Mouse (Mus musculus): Measurements from ENCODE around the gene 1700025G04Rik.

1700025G04Rik gene

DNA sequence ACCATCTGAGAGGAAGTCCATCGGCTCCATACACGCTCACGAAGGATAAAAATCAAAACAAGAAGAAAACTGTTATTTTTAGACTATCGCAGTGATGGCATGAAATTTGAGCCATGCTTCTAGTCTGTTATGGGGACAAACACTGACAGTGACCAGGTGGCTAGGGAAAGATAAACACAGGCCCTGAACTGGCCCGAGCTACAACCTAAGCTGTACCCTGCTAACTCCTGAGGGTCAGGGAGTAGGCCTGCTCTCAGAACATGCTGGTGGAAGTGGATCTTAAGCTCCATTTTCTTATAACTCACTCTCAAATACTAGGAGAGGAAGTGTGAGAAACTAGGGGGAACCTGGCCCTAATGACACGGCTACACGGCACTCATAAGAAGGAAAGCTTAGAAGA is 126.7 kb downstream of the 1700025G04Rik start:
- peak; percentile 42 for DNase-seq (ENCODE audit: low read depth, low spot score)

DNA sequence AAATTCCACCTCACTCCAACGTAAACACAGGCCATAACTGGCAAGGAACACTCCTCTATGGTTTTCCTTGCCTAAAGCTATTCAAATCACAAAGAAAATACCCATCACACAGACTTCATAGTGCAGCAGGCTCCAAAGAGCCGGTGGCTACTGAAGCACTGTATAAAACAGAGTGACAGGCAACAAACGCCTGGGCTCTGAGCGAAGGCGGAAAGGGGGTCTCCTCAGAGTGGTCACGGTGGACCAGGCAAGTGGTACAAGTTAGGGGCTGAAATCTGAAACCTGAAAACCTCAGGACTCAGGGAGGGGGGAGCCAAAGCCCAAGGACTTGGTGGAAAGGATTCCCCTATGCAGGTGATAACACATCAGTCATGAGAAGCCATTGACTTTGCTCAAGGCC is 127.8 kb downstream of the 1700025G04Rik start:
- DNase-seq (ENCODE audit: low read depth, low spot score): no peak

DNA sequence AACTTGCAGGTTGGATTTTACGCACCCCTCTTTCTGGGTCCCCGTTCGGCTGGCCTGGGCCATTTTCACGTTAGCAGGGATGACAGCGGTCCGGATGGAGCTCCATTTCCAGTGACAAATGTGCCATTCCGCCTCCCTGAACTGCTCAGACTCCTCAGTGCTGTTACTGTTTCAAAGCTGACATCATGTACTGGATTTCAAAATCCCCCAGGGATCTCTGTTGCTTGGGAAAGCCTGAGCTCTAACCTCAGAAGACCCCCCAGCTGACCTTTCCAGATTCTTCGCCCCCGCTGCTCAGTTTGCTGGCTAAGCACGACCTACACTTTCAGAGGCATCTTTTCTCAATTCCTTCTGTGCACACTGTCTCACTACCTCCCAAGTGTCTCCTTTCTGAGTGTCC is 128.7 kb downstream of the 1700025G04Rik start:
- DNase-seq (ENCODE audit: low read depth, low spot score): peak; percentile 43

DNA sequence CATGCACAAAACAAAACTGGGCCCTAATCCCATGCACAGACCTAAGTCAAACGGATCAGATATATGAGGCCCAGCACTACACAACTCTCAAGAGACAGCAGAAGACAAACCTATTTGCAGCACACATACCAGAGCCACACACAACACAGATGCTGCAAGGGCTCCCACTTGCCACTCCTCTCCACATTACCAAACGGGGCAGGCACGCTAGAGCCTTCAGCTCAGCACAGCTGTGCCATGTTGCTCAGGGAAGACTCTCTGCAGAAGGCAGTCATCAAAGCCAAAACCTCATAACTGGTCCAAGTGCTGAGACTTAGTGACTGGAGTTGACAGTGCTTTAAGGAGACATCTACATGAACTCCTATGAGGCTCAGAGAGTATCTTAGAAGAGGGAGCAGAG is 130.9 kb downstream of the 1700025G04Rik start:
- DNase-seq (ENCODE audit: low read depth, low spot score): no peak

DNA sequence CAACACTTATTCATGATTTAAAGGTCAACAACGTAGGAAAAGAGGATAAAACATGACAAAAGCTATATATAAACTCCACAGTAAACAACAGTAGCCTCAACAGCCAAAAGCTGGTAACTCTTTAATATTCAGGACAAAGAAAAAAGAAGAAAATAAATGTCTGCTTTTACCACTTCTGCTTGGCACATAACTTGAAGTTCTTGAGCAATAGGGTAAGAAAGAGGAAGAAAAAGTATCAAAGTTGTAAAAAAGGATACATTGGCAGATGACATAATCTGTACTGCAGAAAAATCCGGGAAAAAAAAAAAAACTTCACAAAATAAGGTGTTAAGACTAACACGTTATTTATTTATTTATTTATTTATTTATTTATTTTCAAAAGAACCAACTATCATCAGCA is 131.5 kb downstream of the 1700025G04Rik start:
- DNase-seq (ENCODE audit: low read depth, low spot score): no peak

DNA sequence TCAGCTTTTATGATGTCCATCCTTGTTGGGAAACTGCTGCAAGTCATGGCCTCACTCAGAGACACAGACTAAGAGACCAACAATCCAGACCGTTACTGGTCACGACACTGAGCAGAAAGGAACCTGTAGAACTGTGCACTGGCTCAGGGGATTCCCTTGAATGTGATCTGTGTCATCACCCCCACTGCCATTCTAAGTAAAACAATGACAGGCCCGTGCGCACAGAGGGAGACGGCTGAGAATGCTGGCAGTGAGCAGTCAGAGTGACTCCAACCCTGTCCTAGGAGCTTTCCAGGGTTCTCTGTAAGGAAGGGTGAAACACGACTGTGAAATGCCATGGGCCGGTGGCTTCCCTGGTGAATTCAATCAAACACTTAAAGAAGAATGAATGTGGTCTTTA is 132.3 kb downstream of the 1700025G04Rik start:
- no peak for DNase-seq (ENCODE audit: low read depth, low spot score)

DNA sequence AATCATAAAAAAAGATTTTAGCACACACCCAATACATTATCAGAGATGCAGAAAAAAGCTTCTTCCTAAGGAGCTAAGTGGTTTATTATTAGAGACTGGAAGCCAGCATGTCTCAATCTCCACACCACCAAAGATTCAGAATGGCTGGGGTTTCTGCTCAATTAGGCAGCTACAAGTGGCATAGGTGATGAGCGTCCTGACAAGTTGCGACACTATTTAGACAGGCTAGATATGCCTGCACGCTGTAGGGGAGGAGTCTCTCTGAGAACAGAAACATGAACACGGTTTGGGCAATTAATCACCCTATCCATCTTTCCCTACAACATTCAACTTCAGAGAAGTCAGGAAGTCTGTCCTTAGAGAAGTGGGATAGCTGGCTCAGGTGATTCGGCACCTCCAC is 134.1 kb downstream of the 1700025G04Rik start:
- no peak for DNase-seq (ENCODE audit: low read depth, low spot score)

DNA sequence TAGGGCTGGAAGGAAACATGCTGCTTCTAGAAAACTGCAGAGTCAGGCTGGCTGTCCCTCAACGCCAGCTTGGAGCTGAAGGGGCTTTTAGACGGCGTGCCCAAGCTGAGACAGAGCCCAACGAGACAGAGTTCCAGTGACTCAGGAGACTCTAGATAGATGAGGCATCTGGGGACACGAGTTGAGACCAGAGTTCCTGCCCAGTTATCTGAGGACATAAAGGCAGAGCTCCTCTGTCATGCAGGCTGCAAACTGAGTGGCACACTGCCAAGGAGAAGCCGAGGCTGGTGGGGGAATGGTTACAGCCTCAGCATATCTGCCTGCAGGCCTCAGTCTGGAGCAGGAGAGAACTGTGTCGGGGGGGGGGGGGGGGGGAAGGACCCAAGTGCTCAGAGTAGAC is 136.4 kb downstream of the 1700025G04Rik start:
- DNase-seq (ENCODE audit: low read depth, low spot score): peak; percentile 89

DNA sequence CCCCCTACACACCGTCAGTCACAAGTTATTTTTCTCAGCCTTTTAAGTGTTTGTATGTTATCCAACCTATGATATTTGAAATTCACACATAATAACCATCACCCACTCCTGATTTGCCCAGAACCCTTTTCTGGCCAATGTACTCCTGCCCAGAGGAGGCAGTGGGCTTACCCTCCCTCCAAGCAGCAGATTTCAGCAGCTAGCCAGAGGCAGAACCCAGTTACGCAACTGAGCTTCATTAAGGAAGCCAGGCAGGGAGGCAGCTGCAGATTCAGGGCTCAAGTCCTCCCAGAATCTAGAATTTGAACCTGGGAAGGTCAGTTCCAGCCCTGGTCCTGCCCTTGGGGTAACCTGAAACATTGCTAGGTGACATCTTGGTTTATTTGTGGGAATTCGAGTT is 141.9 kb downstream of the 1700025G04Rik start:
- peak; percentile 73 for DNase-seq (ENCODE audit: low read depth, low spot score)

DNA sequence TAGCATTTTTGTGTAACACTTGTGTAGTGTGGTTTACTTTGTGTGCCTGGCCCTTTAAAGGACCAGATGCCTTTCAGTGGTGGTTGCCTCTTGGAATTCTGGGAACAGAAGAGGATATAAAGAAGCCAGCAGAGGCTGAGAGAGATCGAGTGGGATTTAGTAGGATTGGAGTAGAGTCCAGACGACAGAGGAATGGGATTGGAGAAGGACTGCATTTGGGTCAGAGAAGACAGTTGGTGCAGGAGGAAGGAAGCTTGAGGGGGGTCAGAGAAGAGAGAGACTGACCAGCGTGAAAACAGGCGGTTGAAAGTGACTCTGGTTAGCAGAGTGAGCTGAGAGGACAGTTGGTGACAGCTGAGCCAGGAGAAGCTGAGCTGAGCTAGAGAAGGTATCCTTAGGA is 142.4 kb downstream of the 1700025G04Rik start:
- no peak for DNase-seq (ENCODE audit: low read depth, low spot score)

DNA sequence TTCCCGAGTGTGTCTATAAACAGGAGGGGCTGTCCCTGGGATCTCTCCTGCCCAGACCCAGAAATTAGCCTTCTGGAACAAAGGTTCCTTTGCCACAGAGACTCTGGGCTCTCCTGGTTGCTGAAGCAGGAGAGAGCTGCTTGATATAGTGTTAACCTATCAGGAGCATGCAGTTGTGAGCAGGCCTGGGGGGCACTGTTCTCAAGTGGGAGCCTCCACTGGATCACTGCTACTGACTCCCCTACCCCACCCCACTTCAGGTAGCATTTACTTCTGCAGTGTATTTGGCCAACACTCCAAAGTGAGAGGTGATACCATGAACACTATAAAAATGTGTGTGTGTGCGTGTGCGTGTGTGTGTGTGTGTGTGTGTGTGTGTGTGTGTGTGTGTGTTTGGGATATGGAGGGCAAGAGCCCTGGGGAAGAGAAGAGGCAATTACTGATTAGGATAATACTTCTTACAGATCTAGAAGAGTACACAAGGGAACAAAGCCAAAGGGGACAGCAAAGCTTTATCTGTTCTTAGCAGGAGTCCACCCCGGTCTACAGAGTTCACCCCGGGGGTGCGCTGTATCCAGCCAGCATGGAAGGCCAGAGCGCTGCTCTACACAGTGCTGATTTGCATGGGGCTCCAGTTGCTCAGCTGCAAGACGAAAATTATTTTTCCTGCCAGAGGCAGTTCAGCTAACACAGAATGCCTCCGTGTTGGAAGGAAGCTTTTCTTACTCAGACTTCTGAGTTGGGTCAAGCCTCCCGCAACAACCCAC is 145.3 kb downstream of the 1700025G04Rik start:
- DNase-seq (ENCODE audit: low read depth, low spot score): no peak

DNA sequence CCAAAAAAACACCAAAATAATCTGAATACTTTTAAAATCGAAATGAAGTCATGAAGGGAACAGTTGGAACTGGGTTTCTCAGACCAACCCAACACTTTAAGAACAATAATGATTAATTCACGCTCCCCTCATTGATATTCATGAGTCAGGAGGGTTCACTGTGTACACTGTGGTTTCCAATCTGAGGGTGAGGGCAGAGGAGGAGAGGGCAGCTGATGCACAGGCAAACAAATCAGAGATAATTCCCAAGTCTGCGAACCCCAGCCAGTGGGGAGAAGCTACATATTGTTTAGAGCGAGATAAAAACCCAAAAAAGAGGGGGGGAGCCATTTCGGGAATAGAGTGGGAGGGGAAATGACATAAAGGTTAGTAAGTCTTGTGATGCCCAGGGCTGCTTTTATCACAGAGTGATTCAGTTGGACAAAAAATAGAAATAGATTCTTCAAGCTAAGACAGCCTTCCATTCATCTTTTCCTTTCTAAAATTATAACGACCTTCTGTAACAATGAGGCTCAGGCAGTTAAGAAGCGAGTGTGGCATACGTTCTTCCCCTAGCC is 146.2 kb downstream of the 1700025G04Rik start:
- no peak for DNase-seq (ENCODE audit: low read depth, low spot score)

DNA sequence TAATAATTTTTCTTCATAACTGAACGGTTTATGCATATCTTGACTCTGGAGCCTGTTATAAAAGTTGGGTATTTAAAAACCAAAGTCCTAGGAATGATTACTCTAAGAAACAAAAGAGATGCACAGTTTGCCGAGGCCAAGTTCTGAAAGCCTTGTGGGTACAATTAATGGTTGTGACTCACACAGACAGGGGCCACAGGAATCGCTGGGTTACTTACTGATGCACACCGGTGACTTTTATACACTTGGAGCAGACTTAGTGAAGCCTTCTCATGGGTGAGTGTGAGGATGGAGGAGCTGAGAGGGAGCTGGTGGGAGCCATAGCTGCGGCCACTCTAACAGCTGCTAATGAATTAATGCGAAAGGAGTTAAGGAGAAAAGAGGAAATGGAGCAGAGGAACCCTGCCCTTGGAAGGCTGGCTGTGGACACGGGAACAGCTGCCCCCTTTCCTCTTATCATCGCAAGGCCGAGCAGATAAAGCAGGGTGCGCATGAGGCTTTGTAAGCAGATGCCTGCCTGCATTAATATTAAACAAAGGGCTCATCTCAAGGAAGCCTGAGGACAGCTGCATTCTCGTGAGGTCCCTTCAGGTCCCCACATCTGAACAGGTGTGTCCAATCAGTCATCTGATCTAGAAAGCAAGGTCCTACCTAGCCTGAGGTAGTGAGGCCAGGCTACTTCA is 146.8 kb downstream of the 1700025G04Rik start:
- DNase-seq (ENCODE audit: low read depth, low spot score): no peak

DNA sequence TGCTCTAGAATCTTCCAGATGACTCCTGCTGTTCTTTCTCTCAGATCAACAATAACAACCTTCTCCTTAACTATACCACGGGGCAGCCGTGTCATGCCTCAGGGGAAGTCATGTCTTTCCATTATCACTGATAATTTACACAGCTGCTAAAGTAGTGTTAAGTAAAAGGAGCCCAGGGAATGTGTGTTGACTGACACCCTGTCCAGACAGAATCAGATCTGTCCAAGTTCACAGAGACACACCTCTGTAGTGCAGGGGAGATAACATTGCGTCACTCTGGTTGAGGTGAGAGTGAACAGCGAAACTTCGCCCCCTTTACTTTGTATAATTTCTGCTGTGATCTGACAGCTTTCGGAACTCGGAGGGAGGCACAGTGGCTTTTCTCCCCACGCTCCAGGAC is 149.9 kb downstream of the 1700025G04Rik start:
- DNase-seq (ENCODE audit: low read depth, low spot score): no peak

DNA sequence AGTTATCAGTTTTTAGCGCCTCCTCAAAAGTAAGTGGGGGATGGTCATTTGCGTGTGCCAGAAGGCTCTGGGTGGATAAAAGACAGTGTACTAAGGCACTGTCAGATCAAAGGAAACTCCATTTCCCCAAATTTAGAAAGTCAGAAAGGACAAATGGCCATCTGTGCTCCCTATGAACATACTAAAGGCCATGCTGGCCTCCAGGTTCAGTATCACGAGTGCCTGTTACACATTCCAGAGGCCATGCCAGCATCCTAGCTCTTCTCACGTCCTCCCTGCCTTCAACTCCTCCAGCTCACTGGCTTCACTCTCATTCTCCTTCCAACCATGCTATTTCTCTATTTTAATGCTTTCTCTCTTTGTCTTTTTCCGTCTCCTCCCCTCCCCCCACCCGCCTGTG is 150.4 kb downstream of the 1700025G04Rik start:
- DNase-seq (ENCODE audit: low read depth, low spot score): no peak

DNA sequence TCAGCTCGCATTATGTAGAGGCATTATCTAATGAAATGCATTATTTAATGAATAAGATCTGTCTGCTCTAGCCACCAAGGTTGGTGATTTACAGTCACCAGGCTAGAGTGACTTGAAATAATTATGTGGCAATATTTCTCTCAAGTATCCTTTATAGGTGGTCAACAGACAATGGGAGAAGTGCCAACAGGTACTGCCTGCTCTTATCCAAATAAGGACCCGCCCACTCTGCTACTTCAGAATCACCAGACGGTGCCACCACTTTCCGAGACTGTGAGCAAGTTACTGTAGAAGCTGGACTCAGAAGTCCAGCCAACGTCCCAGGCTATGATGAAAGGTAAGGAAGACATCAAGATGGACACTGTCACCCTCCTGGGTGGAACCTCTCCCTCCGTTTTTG is 156.3 kb downstream of the 1700025G04Rik start:
- no peak for DNase-seq (ENCODE audit: low read depth, low spot score)

DNA sequence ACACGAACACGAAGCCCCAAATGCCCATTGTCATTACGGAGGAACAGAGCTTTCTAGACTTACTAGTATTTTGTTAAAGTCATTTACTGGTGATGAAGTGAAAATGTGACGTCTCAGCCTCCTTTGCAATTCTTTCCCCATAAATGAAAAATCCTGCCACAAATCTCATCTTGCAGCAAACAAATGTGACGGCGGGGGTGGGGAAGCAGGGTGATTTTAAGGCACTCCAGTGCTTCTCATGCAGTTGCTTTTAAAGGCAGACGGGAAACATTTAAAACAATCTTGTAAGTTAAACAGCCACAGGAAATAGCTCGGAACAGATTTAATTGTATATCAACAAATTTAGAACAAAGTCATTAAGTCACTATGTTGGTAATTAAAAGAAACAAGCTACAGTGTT is 163.1 kb downstream of the 1700025G04Rik start:
- DNase-seq (ENCODE audit: low read depth, low spot score): no peak

DNA sequence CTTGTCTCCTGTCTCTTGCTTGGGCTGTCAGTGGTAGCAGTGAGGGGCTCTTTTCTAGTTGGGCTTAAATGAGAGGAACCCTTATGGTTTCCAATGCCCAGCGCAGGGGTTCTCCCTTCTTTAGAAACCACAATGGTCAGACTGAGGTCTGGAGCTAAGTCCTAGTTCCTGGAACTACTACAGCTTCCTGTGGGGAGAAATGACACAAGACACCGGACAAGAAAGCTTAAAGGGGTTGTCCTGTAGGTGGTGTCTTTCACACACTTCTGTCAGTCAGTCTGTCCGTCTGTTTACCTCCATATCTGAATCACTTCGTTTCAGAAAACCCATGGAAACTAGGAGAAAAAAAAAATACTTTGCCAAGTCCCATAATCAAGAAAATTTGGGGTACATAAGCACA is 163.8 kb downstream of the 1700025G04Rik start:
- no peak for DNase-seq (ENCODE audit: low read depth, low spot score)

DNA sequence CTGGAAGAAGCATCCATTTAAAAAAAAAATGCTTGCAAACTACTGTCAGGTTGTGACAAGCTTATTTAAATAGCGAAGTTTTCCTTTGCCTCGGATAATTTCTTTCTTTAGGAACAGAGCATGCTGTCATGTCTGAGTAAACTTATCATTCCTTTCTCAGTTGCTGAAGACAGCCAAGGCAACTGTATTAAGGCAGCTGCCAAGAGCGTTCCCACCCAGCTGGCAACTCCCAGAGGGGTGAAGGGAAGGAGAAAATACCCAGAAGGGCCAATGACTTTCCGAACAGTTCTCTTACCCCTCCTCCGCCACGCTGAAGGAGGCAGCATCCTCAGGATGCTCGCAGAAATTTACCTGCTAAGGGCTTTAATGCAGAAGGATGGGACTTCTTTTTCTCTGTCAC is 164.2 kb downstream of the 1700025G04Rik start:
- DNase-seq (ENCODE audit: low read depth, low spot score): no peak

DNA sequence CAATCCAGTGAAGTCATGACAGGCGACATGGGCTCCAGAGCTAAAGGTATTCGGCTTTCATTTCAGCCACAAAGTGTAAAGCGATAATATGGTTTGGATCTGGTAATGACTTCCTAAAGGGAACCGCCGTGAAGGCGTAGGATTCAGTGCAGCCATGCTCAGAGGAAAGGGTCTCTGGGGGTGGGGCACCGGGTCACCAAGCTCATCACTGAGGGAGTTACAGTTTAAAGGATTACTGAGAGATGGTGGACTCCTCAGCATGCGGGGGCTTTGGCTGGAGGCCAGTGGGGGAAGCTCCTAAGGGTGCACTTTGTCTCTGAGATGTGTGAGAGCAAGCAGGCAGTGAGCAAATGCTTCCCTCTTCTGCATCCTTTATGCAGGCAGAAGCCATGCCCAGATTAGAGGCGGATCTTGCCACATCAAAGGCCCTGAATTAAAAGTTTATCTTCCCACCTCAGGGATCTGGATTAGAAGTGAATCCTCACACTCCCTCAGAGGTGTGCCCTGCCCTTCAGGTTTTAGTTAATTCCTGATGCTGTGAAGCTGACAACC is 171.0 kb downstream of the 1700025G04Rik start:
- no peak for DNase-seq (ENCODE audit: low read depth, low spot score)

DNA sequence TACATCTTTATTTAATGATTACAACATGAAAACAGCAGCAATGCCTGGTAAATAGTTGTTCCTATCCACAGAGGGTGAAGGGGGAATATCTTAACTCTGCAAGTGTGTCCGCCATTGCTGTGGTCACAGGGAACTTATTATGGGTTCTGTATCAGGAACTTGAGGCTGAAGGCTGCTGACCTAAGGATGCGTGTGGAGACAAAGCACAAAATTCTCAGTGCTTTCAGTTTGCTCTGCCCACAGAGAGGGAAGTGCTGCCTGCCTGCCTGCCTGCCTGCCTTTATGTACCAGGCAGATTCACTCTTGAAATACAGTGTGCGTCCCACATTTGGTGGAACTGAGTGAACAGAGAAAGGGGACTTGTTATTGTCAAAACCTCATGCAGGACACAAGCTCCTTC is 172.2 kb downstream of the 1700025G04Rik start:
- DNase-seq (ENCODE audit: low read depth, low spot score): no peak

DNA sequence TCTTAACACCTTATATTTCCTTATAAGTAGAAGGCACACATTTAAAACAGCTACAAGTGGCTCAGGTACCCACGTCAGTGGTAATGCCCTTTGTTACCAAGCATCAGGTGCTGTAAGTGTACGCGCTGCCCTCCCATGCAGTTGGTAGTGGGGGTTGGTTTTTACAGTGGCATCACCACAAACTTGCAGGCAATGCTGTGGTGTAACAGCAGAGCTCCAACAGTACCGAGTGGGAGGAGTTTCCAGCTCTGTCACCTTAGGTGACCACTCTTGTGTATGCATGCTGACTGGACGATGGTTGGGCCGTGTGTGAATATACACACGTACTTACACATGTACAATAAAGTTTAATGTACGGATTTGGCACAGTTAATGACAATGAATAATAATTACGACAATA is 175.4 kb downstream of the 1700025G04Rik start:
- DNase-seq (ENCODE audit: low read depth, low spot score): no peak

DNA sequence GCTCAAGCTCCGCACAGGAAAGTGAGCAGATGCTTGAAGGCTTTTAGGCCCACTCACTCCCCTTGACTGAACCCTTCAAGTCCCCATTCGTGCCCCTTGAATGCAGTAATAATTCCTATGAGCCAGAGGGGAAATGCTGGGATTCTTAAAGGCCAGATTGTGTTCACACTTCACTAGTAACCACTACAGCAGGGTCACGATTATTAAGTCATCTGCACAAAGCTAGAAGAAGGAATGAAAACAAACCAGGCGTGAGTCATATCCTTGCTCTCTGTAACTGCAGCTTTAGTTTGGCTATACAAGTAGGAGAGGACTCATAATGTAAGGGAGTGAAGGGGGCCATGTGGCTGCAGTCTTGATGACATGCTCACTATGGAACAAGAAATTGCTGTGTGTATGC is 182.9 kb downstream of the 1700025G04Rik start:
- DNase-seq (ENCODE audit: low read depth, low spot score): no peak

Measured in skeletal muscle tissue, adult 2 months (tissue).